Mouse (Mus musculus): ENCODE results near the gene Nppa.

DNA sequence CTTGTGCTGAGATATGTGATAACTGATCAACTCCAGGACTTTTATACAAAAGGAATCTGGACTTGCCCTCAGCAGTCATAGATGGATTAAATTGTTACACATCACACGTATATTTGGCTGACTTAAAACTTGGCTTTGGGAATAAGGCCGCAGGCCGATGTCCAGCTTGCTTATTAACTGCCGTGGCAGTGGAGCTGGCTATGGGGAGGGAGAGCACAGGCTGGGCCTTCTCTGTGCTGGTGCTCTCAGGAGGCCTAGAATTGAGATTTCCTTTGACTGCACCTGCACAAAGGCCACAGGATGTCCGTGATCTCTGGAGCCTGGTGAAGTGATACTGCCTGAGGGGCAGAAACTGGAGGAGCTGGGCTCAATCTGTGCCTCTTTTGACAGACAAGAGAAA, 30.0 kb downstream of the Nppa start:
- TF ChIP-seq FLI1 (IDR thresholded peaks at IDR 0.05; ENCODE audit: low read length) = no peak
- TF ChIP-seq GATA1 (IDR thresholded peaks at IDR 0.05; ENCODE audit: borderline replicate concordance, low read length) = no peak
